In genomic region chr2:71625298-71625902, GRCm38 (mm10) we compare ENCODE assay signal across 16 mouse cellular contexts.
DNase-seq lines count a peak whose midpoint lies in the region; ATAC-seq and TF ChIP-seq lines count a peak whose summit lies in the region.
"Had no signal": no experiment of that assay in that cellular context is flagged by ENCODE, and none has a peak within 500 bp of the region (broad histone marks: within the 10 kb centered on the region; RNA-seq: fewer than 3 reads in every experiment).

No protein-coding gene starts in this region.

- no peaks in the 10 kb centered on the region for H3K9me3 ChIP-seq in midbrain, embryonic 13.5 days
- no peaks in the 10 kb centered on the region for H3K9me3 ChIP-seq in midbrain, embryonic 11.5 days (ENCODE audit: control insufficient read depth, low read length)
- H3K9me3 ChIP-seq in forebrain, embryonic 16.5 days (ENCODE audit: control insufficient read depth, low read length): peaks cover 3% of the 10 kb centered on the region; the same call in 1 of the 2 replicates
- no peaks in the 10 kb centered on the region for H3K9me3 ChIP-seq in liver, postnatal 0 days (ENCODE audit: low read length)
- H3K9me3 ChIP-seq in kidney, embryonic 16.5 days (ENCODE audit: low read length): no peaks in the 10 kb centered on the region
- H3K9me3 ChIP-seq: embryonic facial prominence, embryonic 15.5 days; stomach, embryonic 15.5 days had no signal

- WGBS in midbrain, embryonic 13.5 days: 38% methylated on average over 7 of the region's 7 CpGs
- 67% methylated on average over 7 of the region's 7 CpGs for WGBS in midbrain, embryonic 11.5 days
- 9% methylated on average over 7 of the region's 7 CpGs for WGBS in forebrain, embryonic 16.5 days
- 80% methylated on average over 7 of the region's 7 CpGs for WGBS in liver, postnatal 0 days (ENCODE audit: insufficient replicate concordance)
- 69% methylated on average over 7 of the region's 7 CpGs for WGBS in kidney, embryonic 16.5 days

- ATAC-seq in midbrain, embryonic 13.5 days: peak; percentile 46; the same call in 1 of the 2 replicates
- no peak for ATAC-seq in midbrain, embryonic 11.5 days (ENCODE audit: low FRiP score)
- peak; percentile 70 for ATAC-seq in forebrain, embryonic 16.5 days
- ATAC-seq in liver, postnatal 0 days: no peak
- ATAC-seq in kidney, embryonic 16.5 days (ENCODE audit: low FRiP score, low TSS enrichment): no peak

- TF ChIP-seq CTCF in liver, postnatal 0 days (IDR thresholded peaks at IDR 0.05; ENCODE audit: low read depth): no peak

- peak overlapping the region; percentile 60; the same call in 1 of the 2 replicates for H3K27ac ChIP-seq in midbrain, embryonic 13.5 days
- H3K27ac ChIP-seq in midbrain, embryonic 11.5 days (ENCODE audit: low read depth, low read length): no peak overlapping the region
- peak overlapping the region; percentile 25; the same call in 1 of the 2 replicates for H3K27ac ChIP-seq in forebrain, embryonic 16.5 days (ENCODE audit: low read length)
- H3K27ac ChIP-seq in liver, postnatal 0 days (ENCODE audit: low read depth): no peak overlapping the region
- H3K27ac ChIP-seq in kidney, embryonic 16.5 days (ENCODE audit: low read length): no peak overlapping the region
- H3K27ac ChIP-seq: embryonic facial prominence, embryonic 15.5 days; kidney, postnatal 0 days; stomach, embryonic 15.5 days had no signal

- no peak for DNase-seq in midbrain, embryonic 11.5 days (ENCODE audit: low spot score, missing footprints)
- DNase-seq in left cerebral cortex, adult 9 months (ENCODE audit: low spot score in 2 of 2): peak; percentile 62 to 72
- DNase-seq in right cerebral cortex, postnatal 14 days: peak; percentile 32
- no peak for DNase-seq in liver, postnatal 0 days
- DNase-seq in heart, adult 18-20 months: no peak
- DNase-seq: adrenal gland, postnatal 10 days; cerebellum, adult 9-10 months; gastrocnemius, postnatal 36 days; heart, postnatal 14 days; lung, adult 2 months had no signal

- no peak overlapping the region for H3K9ac ChIP-seq in midbrain, embryonic 13.5 days (replicated peaks)
- H3K9ac ChIP-seq in midbrain, embryonic 11.5 days (ENCODE audit: low read length): no peak overlapping the region
- no peak overlapping the region for H3K9ac ChIP-seq in forebrain, embryonic 16.5 days (replicated peaks; ENCODE audit: low read depth, low read length)
- H3K9ac ChIP-seq in liver, postnatal 0 days (replicated peaks): no peak overlapping the region
- no peak overlapping the region for H3K9ac ChIP-seq in kidney, embryonic 16.5 days (replicated peaks; ENCODE audit: low read length)
- H3K9ac ChIP-seq: embryonic facial prominence, embryonic 15.5 days; stomach, embryonic 15.5 days had no signal

- no peak overlapping the region for H3K4me3 ChIP-seq in midbrain, embryonic 13.5 days (replicated peaks)
- no peak overlapping the region for H3K4me3 ChIP-seq in midbrain, embryonic 11.5 days (ENCODE audit: low read depth, low read length)
- no peak overlapping the region for H3K4me3 ChIP-seq in forebrain, embryonic 16.5 days (replicated peaks; ENCODE audit: low read length)
- no peak overlapping the region for H3K4me3 ChIP-seq in liver, postnatal 0 days (ENCODE audit: low read depth, low read length)
- H3K4me3 ChIP-seq in kidney, embryonic 16.5 days (ENCODE audit: low read length): no peak overlapping the region
- H3K4me3 ChIP-seq: embryonic facial prominence, embryonic 15.5 days; stomach, embryonic 15.5 days had no signal

- H3K4me2 ChIP-seq in midbrain, embryonic 13.5 days (replicated peaks): no peak overlapping the region
- no peak overlapping the region for H3K4me2 ChIP-seq in midbrain, embryonic 11.5 days
- no peak overlapping the region for H3K4me2 ChIP-seq in forebrain, embryonic 16.5 days (ENCODE audit: low read length)
- no peak overlapping the region for H3K4me2 ChIP-seq in liver, postnatal 0 days (ENCODE audit: low read depth, low read length)
- no peak overlapping the region for H3K4me2 ChIP-seq in kidney, embryonic 16.5 days (replicated peaks; ENCODE audit: low read depth, low read length)
- H3K4me2 ChIP-seq: embryonic facial prominence, embryonic 15.5 days; stomach, embryonic 15.5 days had no signal

- no peaks in the 10 kb centered on the region for H3K36me3 ChIP-seq in midbrain, embryonic 13.5 days
- no peaks in the 10 kb centered on the region for H3K36me3 ChIP-seq in midbrain, embryonic 11.5 days (ENCODE audit: control insufficient read depth, insufficient read depth, low read length)
- H3K36me3 ChIP-seq in forebrain, embryonic 16.5 days (ENCODE audit: control insufficient read depth, insufficient read depth): no peaks in the 10 kb centered on the region
- no peaks in the 10 kb centered on the region for H3K36me3 ChIP-seq in liver, postnatal 0 days (replicated peaks; ENCODE audit: insufficient read depth, low read length)
- no peaks in the 10 kb centered on the region for H3K36me3 ChIP-seq in kidney, embryonic 16.5 days (ENCODE audit: insufficient read depth, low read length)
- H3K36me3 ChIP-seq: embryonic facial prominence, embryonic 15.5 days; stomach, embryonic 15.5 days had no signal

- no peak for TF ChIP-seq EP300 in liver, postnatal 0 days (IDR thresholded peaks at IDR 0.05; ENCODE audit: low read depth)

- H3K27me3 ChIP-seq in midbrain, embryonic 13.5 days: peaks cover 5% of the 10 kb centered on the region; the same call in 1 of the 2 replicates
- H3K27me3 ChIP-seq in midbrain, embryonic 11.5 days (ENCODE audit: control insufficient read depth, insufficient read depth, low read length): no peaks in the 10 kb centered on the region; the same call in 1 of the 2 replicates
- no peaks in the 10 kb centered on the region for H3K27me3 ChIP-seq in forebrain, embryonic 16.5 days (replicated peaks; ENCODE audit: control insufficient read depth, insufficient read depth, low read length)
- peaks cover 14% of the 10 kb centered on the region; the same call in 1 of the 2 replicates for H3K27me3 ChIP-seq in liver, postnatal 0 days (ENCODE audit: insufficient read depth, low read length)
- no peaks in the 10 kb centered on the region for H3K27me3 ChIP-seq in kidney, embryonic 16.5 days (ENCODE audit: insufficient read depth, low read length)

- peaks cover 50% of the 10 kb centered on the region for H3K4me1 ChIP-seq in midbrain, embryonic 13.5 days (replicated peaks)
- H3K4me1 ChIP-seq in midbrain, embryonic 11.5 days (ENCODE audit: control insufficient read depth, insufficient read depth, low read length): peaks cover 18% of the 10 kb centered on the region
- peaks cover 42% of the 10 kb centered on the region for H3K4me1 ChIP-seq in forebrain, embryonic 16.5 days (replicated peaks; ENCODE audit: control insufficient read depth, insufficient read depth, low read length)
- peaks cover 9% of the 10 kb centered on the region for H3K4me1 ChIP-seq in liver, postnatal 0 days (ENCODE audit: insufficient read depth)
- H3K4me1 ChIP-seq in kidney, embryonic 16.5 days (ENCODE audit: insufficient read depth, low read length): peaks cover 43% of the 10 kb centered on the region

Comparison
In these comparisons a context has a peak if more than half of its experiments do, and no peak if none do; other contexts are left out.
1. ATAC-seq: peak in midbrain, embryonic 13.5 days (single experiment) and forebrain, embryonic 16.5 days (single experiment); none in midbrain, embryonic 11.5 days (single experiment), liver, postnatal 0 days (single experiment) and kidney, embryonic 16.5 days (single experiment).
2. H3K27ac ChIP-seq: peak in midbrain, embryonic 13.5 days (single experiment) and forebrain, embryonic 16.5 days (single experiment); none in midbrain, embryonic 11.5 days (single experiment), liver, postnatal 0 days (single experiment) and kidney, embryonic 16.5 days (single experiment).
3. DNase-seq: peak in left cerebral cortex, adult 9 months (2 of 2) and right cerebral cortex, postnatal 14 days (single experiment); none in midbrain, embryonic 11.5 days (single experiment), liver, postnatal 0 days (single experiment) and heart, adult 18-20 months (0 of 2).